Mouse (Mus musculus) spleen, postnatal 14 days (tissue): ENCODE measurements at regions not wholly inside any gene's neighbourhood (a gene's known extent, or its start where the extent isn't known, plus 50 kb on each side); places are given as distances from the start of the nearest gene placed in this dataset.

ENCODE experiments used
- DNase-seq, 2 experiments: peaks; one replicate each; pipeline ENCODE4 v3.0.0; 2021 to 2022; ENCODE audit warnings: low spot score in 2 of 2

GRCm38 (mm10) chr3:15200309-15200708 is 131.8 kb downstream of the Gm9733 start:
- DNase-seq, result no peak

- no peak for DNase-seq
Measured at GRCm38 (mm10) chr3:15200990-15201389, 131.1 kb downstream of the Gm9733 start.

GRCm38 (mm10) chr3:15202760-15203159 is 129.3 kb downstream of the Gm9733 start:
- peak; percentile 3 to 8 for DNase-seq

GRCm38 (mm10) chr3:15205266-15206229 is 126.6 kb downstream of the Gm9733 start:
- DNase-seq, result no peak

DNA sequence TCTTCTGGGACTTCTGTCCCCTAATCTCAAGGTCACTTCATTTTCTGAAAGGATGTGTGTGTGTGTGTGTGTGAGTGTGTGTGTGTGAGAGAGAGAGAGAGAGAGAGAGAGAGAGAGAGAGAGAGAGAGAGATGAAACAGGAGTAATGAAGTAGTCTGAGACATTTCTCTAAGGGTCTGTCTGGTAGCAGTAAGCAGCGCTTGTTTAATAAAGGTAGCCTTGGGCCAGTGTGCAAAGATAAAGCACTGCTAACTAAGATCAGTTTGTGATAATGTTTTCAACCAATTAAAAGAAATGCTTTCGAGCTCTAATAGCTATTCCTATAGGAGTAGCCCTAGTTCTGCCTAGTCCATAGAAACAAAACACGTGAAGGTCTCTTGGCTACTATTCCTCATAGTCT is 119.7 kb downstream of the Gm9733 start:
- no peak for DNase-seq

DNA sequence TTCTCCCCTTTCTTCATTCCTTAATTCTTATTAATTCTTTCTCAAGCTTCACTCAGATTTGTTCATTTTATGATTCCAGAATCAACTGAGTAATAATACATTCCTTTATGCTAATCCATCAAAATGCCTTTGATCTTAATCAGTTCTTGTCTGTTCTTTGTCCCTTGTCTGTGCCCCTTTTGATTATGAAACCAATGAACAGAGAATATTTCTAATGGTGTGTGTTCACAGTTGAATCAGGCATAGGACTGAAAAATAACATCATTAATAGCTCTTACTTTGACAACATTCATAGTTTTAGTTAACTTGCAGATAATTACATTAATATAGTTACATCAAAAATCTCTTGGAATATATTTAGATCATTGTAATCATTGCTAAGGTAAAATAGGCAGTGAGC is 114.5 kb downstream of the Gm9733 start:
- DNase-seq, result no peak

GRCm38 (mm10) chr3:15219275-15219674 is 112.8 kb downstream of the Gm9733 start:
- no peak for DNase-seq

- DNase-seq, result no peak
Measured at GRCm38 (mm10) chr3:15223266-15223665, 108.8 kb downstream of the Gm9733 start.

DNA sequence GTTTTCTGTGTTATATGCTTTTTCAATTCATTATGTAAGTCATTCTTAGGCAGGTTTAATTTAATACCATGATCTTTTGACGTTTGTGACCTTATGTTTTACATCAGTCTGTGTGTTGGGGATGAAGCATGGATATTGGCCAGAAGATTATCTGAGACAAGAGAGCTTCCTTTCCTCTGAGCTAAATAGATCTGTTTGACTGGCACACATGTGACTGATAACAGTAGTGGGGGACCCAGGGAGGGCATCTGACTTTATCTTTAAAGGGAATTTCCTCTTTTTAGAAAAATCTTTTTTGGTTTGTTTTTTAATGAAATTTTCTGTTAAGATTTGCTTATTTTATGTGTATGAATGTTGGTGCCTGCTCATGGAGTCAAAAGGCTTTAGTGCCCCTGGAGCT is 107.7 kb downstream of the Gm9733 start:
- no peak for DNase-seq

DNA sequence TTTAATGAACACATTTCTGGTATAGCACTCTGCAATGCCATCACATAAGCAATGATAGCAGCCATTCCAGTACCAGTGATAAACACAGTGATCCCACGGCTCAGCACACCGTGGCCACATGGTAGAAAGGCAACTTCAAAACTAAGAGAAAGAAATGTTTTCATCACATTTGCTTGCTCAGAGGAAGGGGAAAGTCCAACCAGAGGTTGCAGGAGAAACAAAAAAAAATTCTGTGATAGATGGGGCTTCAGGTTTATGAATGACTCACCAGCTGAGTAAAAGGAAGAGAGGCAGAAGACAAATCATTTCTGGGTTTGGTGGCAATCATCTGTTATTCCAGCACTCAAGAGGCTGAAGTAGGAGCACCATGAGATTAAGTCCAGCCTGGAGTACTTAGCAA is 103.5 kb downstream of the Gm9733 start:
- DNase-seq, result no peak

DNA sequence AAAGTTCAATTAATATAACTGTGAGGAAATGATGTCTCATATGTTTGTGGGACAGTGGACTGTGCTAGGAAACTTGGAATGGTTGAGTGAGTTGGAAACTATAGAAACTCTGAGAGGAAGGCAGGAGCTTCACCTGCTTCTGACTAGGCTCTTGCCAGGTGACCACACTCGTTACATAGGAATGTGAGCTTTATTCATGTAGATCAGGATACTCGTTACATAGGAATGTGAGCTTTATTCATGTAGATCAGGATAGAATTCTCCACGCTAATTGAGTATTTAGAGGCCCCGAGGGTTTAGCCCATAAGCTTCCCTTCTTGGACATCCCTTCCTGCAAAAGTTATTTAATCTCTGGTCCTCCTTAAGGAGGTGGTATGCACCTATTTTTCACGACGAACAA is 101.9 kb downstream of the Gm9733 start:
- no peak for DNase-seq

DNA sequence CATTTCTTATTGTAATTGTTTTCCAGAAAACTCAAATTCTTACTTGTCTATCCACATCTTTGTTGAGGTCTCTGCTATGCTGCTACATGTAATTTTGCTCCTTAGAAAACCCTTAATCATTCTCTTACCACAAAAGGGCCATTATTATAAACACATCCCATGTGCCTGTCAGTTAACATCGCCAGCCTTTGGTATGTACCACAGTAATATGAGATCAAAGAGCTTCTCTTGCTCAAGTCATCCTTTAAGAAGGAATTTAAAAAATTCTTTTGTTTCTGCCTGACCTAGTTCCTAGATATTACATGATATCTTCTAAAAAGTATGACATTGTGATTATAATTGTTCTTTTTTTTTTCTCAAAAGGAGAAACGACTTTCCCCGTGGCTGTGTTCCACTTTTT is 100.7 kb downstream of the Gm9733 start:
- no peak for DNase-seq

DNA sequence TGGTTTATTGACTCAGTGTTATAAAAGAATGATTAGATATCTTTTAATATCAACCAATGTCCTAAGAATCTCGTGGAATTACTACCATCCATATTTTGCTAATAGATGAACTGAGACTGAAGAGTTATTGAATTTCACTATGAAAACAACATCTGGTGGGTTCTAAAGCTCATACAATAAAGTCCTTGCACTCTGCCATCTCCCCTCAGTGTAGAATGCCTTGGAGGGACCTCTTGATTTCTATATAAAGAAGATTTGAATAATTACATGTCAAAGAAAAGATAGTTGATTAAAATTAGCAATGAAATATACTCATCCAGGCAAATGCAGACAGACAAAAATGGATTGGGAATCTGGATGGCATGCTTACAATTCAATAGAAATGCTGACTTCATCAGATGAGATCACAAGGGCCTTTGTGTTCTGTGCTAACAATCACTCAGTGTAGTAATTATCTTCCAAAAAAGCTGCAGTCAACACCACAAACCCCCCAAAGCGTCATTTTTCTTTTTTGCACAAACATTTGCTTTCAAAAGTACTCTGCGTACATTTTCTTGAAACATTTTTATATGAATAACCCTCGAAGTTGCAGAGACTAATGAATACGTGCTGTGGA is 94.2 kb downstream of the Gm9733 start:
- DNase-seq, result no peak

DNA sequence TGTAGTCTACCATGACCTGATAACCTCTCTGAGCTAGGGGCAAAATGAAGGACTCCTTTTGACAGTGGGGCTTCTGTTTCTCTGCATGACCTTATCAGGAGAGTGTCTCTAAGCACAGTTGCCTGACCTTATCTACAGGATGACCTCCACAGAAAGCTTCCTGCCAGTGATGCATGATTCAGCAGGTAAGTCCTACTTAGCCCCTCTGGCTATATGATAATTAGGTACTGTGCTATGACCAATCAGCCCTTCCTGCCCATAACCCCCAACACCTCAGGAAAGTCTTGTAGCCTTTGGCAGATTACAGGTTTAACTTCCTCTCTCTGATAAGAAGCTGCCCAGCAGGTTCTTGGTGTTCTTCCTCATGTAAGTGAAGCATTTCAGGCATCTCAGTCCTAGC is 89.7 kb downstream of the Gm9733 start:
- no peak for DNase-seq

DNA sequence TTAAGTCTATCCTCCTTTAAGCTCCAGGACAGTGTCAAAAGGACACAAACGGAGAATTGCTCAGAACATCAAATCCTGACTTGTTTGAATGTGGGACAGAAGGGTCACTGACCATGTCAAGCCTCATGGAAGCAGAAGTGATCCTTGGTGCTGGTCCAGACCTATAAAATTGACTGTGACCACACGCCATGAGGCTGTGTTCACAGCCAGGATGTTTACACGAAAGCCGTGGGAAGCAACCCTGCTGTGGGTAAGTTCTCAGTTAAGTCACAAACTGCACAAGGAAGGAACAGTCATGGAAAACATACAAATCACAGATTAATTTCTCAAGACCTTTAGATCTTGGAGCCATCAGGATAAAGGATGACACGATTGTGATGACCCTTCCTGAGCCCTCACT is 88.5 kb downstream of the Gm9733 start:
- no peak for DNase-seq

GRCm38 (mm10) chr3:15244999-15245398 is 87.1 kb downstream of the Gm9733 start:
- no peak for DNase-seq
